Comparison of ENCODE assay signal across 8 mouse cellular contexts in genomic region chr7:4684203-4684602, GRCm38 (mm10). TPM values are rescaled to one million over a fixed set of nuclear protein-coding genes. Genes with fewer than 3 reads are reported as not detected.
DNase-seq lines count a peak whose midpoint lies in the region; ATAC-seq and TF ChIP-seq lines count a peak whose summit lies in the region.

No protein-coding gene starts in this region.

- TF ChIP-seq POLR2A in myocyte (IDR thresholded peaks at IDR 0.05; ENCODE audit: insufficient read length, low read depth), result no peak

- DNase-seq in left cerebral cortex, adult 2 months (ENCODE audit: extremely low spot score in 1 of 2, low spot score in 2 of 2), result no peak
- no peak for DNase-seq in left cerebral cortex, postnatal 36 days (ENCODE audit: low spot score in 2 of 2)
- DNase-seq in hindbrain, postnatal 0 days (ENCODE audit: low spot score), result no peak
- no peak for DNase-seq in adrenal gland, adult 2 months
- DNase-seq in c-Kit-positive CD71-positive TER-119-positive erythroid progenitor cells, embryonic 14.5 days (ENCODE audit: low spot score), result no peak

- H3K79me2 ChIP-seq in myocyte (ENCODE audit: control insufficient read depth, insufficient read depth), result no peaks in the 10 kb centered on the region

- no peak for TF ChIP-seq CTCF in left cerebral cortex, adult 2 months (IDR thresholded peaks at IDR 0.05)
- TF ChIP-seq CTCF in hindbrain, postnatal 0 days (IDR thresholded peaks at IDR 0.05; ENCODE audit: low read depth), result no peak

- intact Hi-C loops in left cerebral cortex, adult 2 months (cut with DNase I), result loop anchor here (2.0 kb wide), 1 partner anchor 25 kb away; the partner anchor contains the start of gene Ppp6r1
- intact Hi-C loops in left cerebral cortex, postnatal 36 days (cut with DNase I), result no loop called here

- peaks cover 7% of the 10 kb centered on the region for H3K4me1 ChIP-seq in embryonic facial prominence, embryonic 13.5 days
- H3K4me1 ChIP-seq in hindbrain, postnatal 0 days (ENCODE audit: insufficient read depth, low read length), result no peaks in the 10 kb centered on the region

- H3K27ac ChIP-seq in left cerebral cortex, adult 2 months, result peak overlapping the region; percentile 89
- H3K27ac ChIP-seq in embryonic facial prominence, embryonic 13.5 days, result peak overlapping the region; percentile 64; the same call in 1 of the 2 replicates
- peak overlapping the region; percentile 73 for H3K27ac ChIP-seq in hindbrain, postnatal 0 days

- under 1% methylated on average over 13 of the region's 13 CpGs for WGBS in embryonic facial prominence, embryonic 13.5 days
- 0% methylated on average over 13 of the region's 13 CpGs for WGBS in hindbrain, postnatal 0 days

- peak overlapping the region; percentile 97 for H3K4me2 ChIP-seq in embryonic facial prominence, embryonic 13.5 days
- peak overlapping the region; percentile 92 for H3K4me2 ChIP-seq in hindbrain, postnatal 0 days (ENCODE audit: low read depth, low read length)
- H3K4me2 ChIP-seq in myocyte (ENCODE audit: low read depth), result peak overlapping the region; percentile 89

- no peaks in the 10 kb centered on the region for H3K9me3 ChIP-seq in embryonic facial prominence, embryonic 13.5 days
- H3K9me3 ChIP-seq in hindbrain, postnatal 0 days (ENCODE audit: low read length), result no peaks in the 10 kb centered on the region

- ATAC-seq in embryonic facial prominence, embryonic 13.5 days (ENCODE audit: insufficient number of reproducible peaks, insufficient read depth, low FRiP score, low TSS enrichment, low read depth), result no peak
- no peak for ATAC-seq in hindbrain, postnatal 0 days
- no peak for ATAC-seq in monocyte, adult 5-6 weeks (replicated peaks; ENCODE audit: insufficient number of reproducible peaks, low FRiP score, low TSS enrichment, poor library complexity, severe bottlenecking)

- H3K9ac ChIP-seq in embryonic facial prominence, embryonic 13.5 days, result peak overlapping the region; percentile 74
- H3K9ac ChIP-seq in hindbrain, postnatal 0 days (replicated peaks; ENCODE audit: low read length), result peak overlapping the region; percentile 52

- peak overlapping the region; percentile 72 for H3K4me3 ChIP-seq in left cerebral cortex, adult 2 months
- peak overlapping the region; percentile 79 for H3K4me3 ChIP-seq in embryonic facial prominence, embryonic 13.5 days
- H3K4me3 ChIP-seq in hindbrain, postnatal 0 days (ENCODE audit: low read length), result peak overlapping the region; percentile 78
- H3K4me3 ChIP-seq in myocyte, result peak overlapping the region; percentile 84

- H3K27me3 ChIP-seq in embryonic facial prominence, embryonic 13.5 days, result no peaks in the 10 kb centered on the region
- H3K27me3 ChIP-seq in hindbrain, postnatal 0 days (ENCODE audit: insufficient read depth, low read length), result no peaks in the 10 kb centered on the region
- no peaks in the 10 kb centered on the region for H3K27me3 ChIP-seq in myocyte (ENCODE audit: control insufficient read depth, insufficient read depth, insufficient read length)

- H3ac ChIP-seq in myocyte (ENCODE audit: control insufficient read depth, insufficient read length), result no peak overlapping the region

- H3K36me3 ChIP-seq in embryonic facial prominence, embryonic 13.5 days, result peaks cover 18% of the 10 kb centered on the region
- peaks cover 12% of the 10 kb centered on the region for H3K36me3 ChIP-seq in hindbrain, postnatal 0 days (ENCODE audit: insufficient read depth, low read length)
- no peaks in the 10 kb centered on the region for H3K36me3 ChIP-seq in myocyte (ENCODE audit: control insufficient read depth, insufficient read depth)

TF ChIP-seq in myocyte, 11 proteins besides CTCF, POLR2A, EP300 and RAD21:
- TF ChIP-seq MYOG (IDR thresholded peaks at IDR 0.05; ENCODE audit: control insufficient read depth in 1 of 3, insufficient read depth in 1 of 3, insufficient read length in 2 of 3, low read depth in 2 of 3) (no peak), MYOD1 (IDR thresholded peaks at IDR 0.05; ENCODE audit: control insufficient read depth in 1 of 3, insufficient read length in 2 of 3, low read depth in 2 of 3) (no peak), SRF (IDR thresholded peaks at IDR 0.05; ENCODE audit: control insufficient read depth, insufficient read length, low read depth) (no peak), TCF12 (IDR thresholded peaks at IDR 0.05; ENCODE audit: insufficient read depth, poor library complexity, severe bottlenecking) (no peak), POLR2AphosphoS2 (IDR thresholded peaks at IDR 0.05; ENCODE audit: insufficient read length, low read depth) (no peak), E2F4 (IDR thresholded peaks at IDR 0.05; ENCODE audit: insufficient read depth) (no peak), REST (IDR thresholded peaks at IDR 0.05; ENCODE audit: insufficient read depth, insufficient read length) (no peak), USF1 (IDR thresholded peaks at IDR 0.05; ENCODE audit: low read depth) (no peak), TCF3 (IDR thresholded peaks at IDR 0.05; ENCODE audit: insufficient read length, low read depth) (no peak), CEBPB (IDR thresholded peaks at IDR 0.05; ENCODE audit: insufficient read depth, poor library complexity, severe bottlenecking) (no peak), MAX (IDR thresholded peaks at IDR 0.05; ENCODE audit: low read depth) (no peak)

RNA-seq across cellular contexts. Expression of gene Hspbp1, which starts 0.7 kb away (rescaled TPM):
- total RNA-seq in left cerebral cortex, adult 2 months (2021), result 100 to 1,000 TPM in 1 of 2 experiments, 10 to 100 TPM in 1; 99.9 to 102 TPM
- 100 to 1,000 TPM; 100 to 106 TPM for total RNA-seq in left cerebral cortex, postnatal 36 days (2021)
- 78.4 and 92.3 TPM in 2 replicates for polyA plus RNA-seq in embryonic facial prominence, embryonic 13.5 days (2015; fragmentation: Nextera tagmentation; extraction: Ambion mirVana)
- total RNA-seq in hindbrain, postnatal 0 days (2014; rRNA removed), result 259 and 288 TPM in 2 replicates
- polyA plus RNA-seq in hindbrain, postnatal 0 days (2015; fragmentation: Nextera tagmentation; extraction: Ambion mirVana), result 172 and 174 TPM in 2 replicates
- polyA plus RNA-seq in myocyte (2012; fragmentation: generic; extraction: Trizol), result 67.5 TPM
- 10 to 100 TPM; 38.2 to 50.8 TPM for total RNA-seq in adrenal gland, adult 2 months (2021)
- polyA plus RNA-seq in adrenal gland, adult 2 months (2012; rRNA removed), result 65.6 and 73.2 TPM in 2 replicates
- 12.9 to 47.3 TPM (median 16.6 TPM) in 3 replicates for total RNA-seq in monocyte, adult 5-6 weeks (2017)

RNA-seq across cellular contexts. Expression of gene Brsk1, which starts 6.2 kb away (rescaled TPM):
- 100 to 1,000 TPM; 425 to 440 TPM for total RNA-seq in left cerebral cortex, adult 2 months (2021)
- 100 to 1,000 TPM; 398 to 475 TPM for total RNA-seq in left cerebral cortex, postnatal 36 days (2021)
- polyA plus RNA-seq in embryonic facial prominence, embryonic 13.5 days (2015; fragmentation: Nextera tagmentation; extraction: Ambion mirVana), result 2.7 and 3.1 TPM in 2 replicates
- total RNA-seq in hindbrain, postnatal 0 days (2014; rRNA removed), result 195 and 217 TPM in 2 replicates
- polyA plus RNA-seq in hindbrain, postnatal 0 days (2015; fragmentation: Nextera tagmentation; extraction: Ambion mirVana), result 6.7 and 7.1 TPM in 2 replicates
- polyA plus RNA-seq in myocyte (2012; fragmentation: generic; extraction: Trizol), result 7.0 TPM
- 1 to 10 TPM; 3.1 to 6.5 TPM for total RNA-seq in adrenal gland, adult 2 months (2021)
- polyA plus RNA-seq in adrenal gland, adult 2 months (2012; rRNA removed), result 8.3 and 9.8 TPM in 2 replicates
- total RNA-seq in monocyte, adult 5-6 weeks (2017), result not detected in 3 replicates

RNA-seq across cellular contexts. Expression of gene Ppp6r1, which starts 25.4 kb away (rescaled TPM):
- total RNA-seq in left cerebral cortex, adult 2 months (2021), result 100 to 1,000 TPM; 144 to 151 TPM
- total RNA-seq in left cerebral cortex, postnatal 36 days (2021), result 100 to 1,000 TPM; 138 to 145 TPM
- polyA plus RNA-seq in embryonic facial prominence, embryonic 13.5 days (2015; fragmentation: Nextera tagmentation; extraction: Ambion mirVana), result 10.5 and 14.1 TPM in 2 replicates
- 136 and 142 TPM in 2 replicates for total RNA-seq in hindbrain, postnatal 0 days (2014; rRNA removed)
- 9.4 and 10.3 TPM in 2 replicates for polyA plus RNA-seq in hindbrain, postnatal 0 days (2015; fragmentation: Nextera tagmentation; extraction: Ambion mirVana)
- 46.1 TPM for polyA plus RNA-seq in myocyte (2012; fragmentation: generic; extraction: Trizol)
- total RNA-seq in adrenal gland, adult 2 months (2021), result 10 to 100 TPM; 81.8 to 92.3 TPM
- polyA plus RNA-seq in adrenal gland, adult 2 months (2012; rRNA removed), result 114 and 134 TPM in 2 replicates
- 101 to 191 TPM (median 127 TPM) in 3 replicates for total RNA-seq in monocyte, adult 5-6 weeks (2017)

RNA-seq across cellular contexts. Expression of gene Tmem150b, which starts 40.8 kb away (rescaled TPM):
- total RNA-seq in left cerebral cortex, adult 2 months (2021), result not detected
- total RNA-seq in left cerebral cortex, postnatal 36 days (2021), result not detected
- polyA plus RNA-seq in embryonic facial prominence, embryonic 13.5 days (2015; fragmentation: Nextera tagmentation; extraction: Ambion mirVana), result 0.24 and 0.45 TPM in 2 replicates
- not detected in 2 replicates for total RNA-seq in hindbrain, postnatal 0 days (2014; rRNA removed)
- 0.13 TPM in 2 replicates for polyA plus RNA-seq in hindbrain, postnatal 0 days (2015; fragmentation: Nextera tagmentation; extraction: Ambion mirVana)
- 0.04 TPM for polyA plus RNA-seq in myocyte (2012; fragmentation: generic; extraction: Trizol)
- total RNA-seq in adrenal gland, adult 2 months (2021), result under 1 TPM; 0.40 to 0.55 TPM
- polyA plus RNA-seq in adrenal gland, adult 2 months (2012; rRNA removed), result 0.30 and 0.42 TPM in 2 replicates
- total RNA-seq in monocyte, adult 5-6 weeks (2017), result 5.6 to 6.8 TPM (median 6.4 TPM) in 3 replicates

RNA-seq across cellular contexts. Expression of gene Tmem86b, which starts 53.0 kb away (rescaled TPM):
- 10 to 100 TPM; 15.4 to 20.8 TPM for total RNA-seq in left cerebral cortex, adult 2 months (2021)
- total RNA-seq in left cerebral cortex, postnatal 36 days (2021), result 10 to 100 TPM; 10.0 to 16.8 TPM
- 2.0 and 2.2 TPM in 2 replicates for polyA plus RNA-seq in embryonic facial prominence, embryonic 13.5 days (2015; fragmentation: Nextera tagmentation; extraction: Ambion mirVana)
- total RNA-seq in hindbrain, postnatal 0 days (2014; rRNA removed), result 14.2 and 17.4 TPM in 2 replicates
- 1.1 and 1.5 TPM in 2 replicates for polyA plus RNA-seq in hindbrain, postnatal 0 days (2015; fragmentation: Nextera tagmentation; extraction: Ambion mirVana)
- 2.2 TPM for polyA plus RNA-seq in myocyte (2012; fragmentation: generic; extraction: Trizol)
- 1 to 10 TPM; 5.2 to 7.4 TPM for total RNA-seq in adrenal gland, adult 2 months (2021)
- 11.6 and 17.8 TPM in 2 replicates for polyA plus RNA-seq in adrenal gland, adult 2 months (2012; rRNA removed)
- 18.1 to 27.9 TPM (median 21.7 TPM) in 3 replicates for total RNA-seq in monocyte, adult 5-6 weeks (2017)

Comparison
In these comparisons a context has a peak if more than half of its experiments do, and no peak if none do; other contexts are left out.
1. RNA of gene Brsk1, which starts 6.2 kb away (total RNA-seq): 398 to 475 TPM in left cerebral cortex, postnatal 36 days, 425 to 440 TPM in left cerebral cortex, adult 2 months and 195 to 217 TPM in hindbrain, postnatal 0 days; 3.1 to 6.5 TPM in adrenal gland, adult 2 months and not detected in monocyte, adult 5-6 weeks; every median in the first group is over 10 times any median in the second.
2. Peak in every context shown above with its lines, with median percentiles within 50 percentile points of each other: H3K27ac ChIP-seq, H3K4me3 ChIP-seq and H3K4me2 ChIP-seq.